Mouse (Mus musculus) liver, postnatal 0 days (tissue): ENCODE results near the gene A930017K11Rik.

Source experiments
- CTCF ChIP-seq: sonication (generic); IDR thresholded peaks from 2 replicates; pipeline ENCODE4 v1.5.1; 2016; ENCODE audit warnings: antibody characterized with exemption, low read depth
- EP300 ChIP-seq: IDR thresholded peaks from 2 replicates; pipeline ENCODE4 v1.6.1; 2016; ENCODE audit warnings: antibody characterized with exemption, low read depth, mild to moderate bottlenecking

DNA sequence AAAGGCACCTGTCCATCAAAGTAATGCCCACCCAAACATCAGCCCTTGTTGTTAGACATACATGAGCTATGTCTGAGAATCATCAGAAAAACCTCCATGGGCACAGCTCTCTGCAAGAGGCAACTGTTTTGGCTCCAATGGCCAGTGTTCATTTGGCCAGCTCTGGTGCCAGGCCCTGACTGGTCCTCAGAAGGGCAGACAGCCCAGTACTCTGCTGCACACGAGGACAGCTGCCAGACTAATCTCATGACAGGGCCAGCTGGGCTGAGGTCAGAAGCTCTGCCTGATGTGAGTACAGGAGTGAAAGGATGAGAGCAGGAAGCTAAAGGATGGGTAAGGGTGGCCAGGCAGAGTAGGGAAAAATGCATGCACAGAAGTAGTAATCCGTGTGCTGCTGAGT, 27.0 kb downstream of the A930017K11Rik start:
- TF ChIP-seq CTCF (no peak), EP300 (no peak)
